Mouse (Mus musculus): ENCODE results near the gene Arhgap23. TPM values are rescaled to one million over a fixed set of nuclear protein-coding genes. Genes with fewer than 3 reads are reported as not detected.

The Arhgap23 gene
- polyA plus RNA-seq, 1 experiment, result 5.7 TPM

GRCm38 (mm10) chr11:97521741-97522474 lies 106.6 kb downstream of the Arhgap23 start:
- DNase-seq (ENCODE audit: low read depth, low spot score), result no peak
- WGBS, result 83% methylated on average over 29 of the region's 29 CpGs

- DNase-seq (ENCODE audit: low read depth, low spot score), result no peak
- 80% methylated on average over 14 of the region's 14 CpGs for WGBS
These were observed 107.8 kb downstream of the Arhgap23 start for GRCm38 (mm10) chr11:97523107-97523506.

- 3% methylated on average over 1 of the region's 1 CpGs for WGBS
- no peak for DNase-seq (ENCODE audit: low read depth, low spot score)
These were observed 108.5 kb downstream of the Arhgap23 start for GRCm38 (mm10) chr11:97523827-97524261.

- DNase-seq (ENCODE audit: low read depth, low spot score), result no peak
- WGBS, result 34% methylated on average over 9 of the region's 9 CpGs
These were observed 109.0 kb downstream of the Arhgap23 start for GRCm38 (mm10) chr11:97524306-97524705.

GRCm38 (mm10) chr11:97525313-97525712 lies 110.0 kb downstream of the Arhgap23 start:
- WGBS, result 83% methylated on average over 6 of the region's 6 CpGs

GRCm38 (mm10) chr11:97528282-97528808 lies 113.0 kb downstream of the Arhgap23 start:
- peak; percentile 33 for DNase-seq (ENCODE audit: low read depth, low spot score)
- 50% methylated on average over 18 of the region's 18 CpGs for WGBS

More at GRCm38 (mm10) chr11:97525313-97525712, 110.0 kb downstream of the Arhgap23 start:
- DNase-seq (ENCODE audit: low read depth, low spot score), result no peak

- no peak for DNase-seq (ENCODE audit: low read depth, low spot score)
- 86% methylated on average over 6 of the region's 6 CpGs for WGBS
These were observed 114.7 kb downstream of the Arhgap23 start for GRCm38 (mm10) chr11:97530069-97530468.

GRCm38 (mm10) chr11:97530961-97531360 lies 115.6 kb downstream of the Arhgap23 start:
- no peak for DNase-seq (ENCODE audit: low read depth, low spot score)
- WGBS, result 65% methylated on average over 5 of the region's 5 CpGs

- WGBS, result 3% methylated on average over 46 of the region's 46 CpGs
- DNase-seq (ENCODE audit: low read depth, low spot score), result peak; percentile 59
These were observed 116.3 kb downstream of the Arhgap23 start for GRCm38 (mm10) chr11:97531381-97532260.

- WGBS, result 19% methylated on average over 8 of the region's 8 CpGs
These were observed 117.0 kb downstream of the Arhgap23 start for GRCm38 (mm10) chr11:97532354-97532753.

GRCm38 (mm10) chr11:97532950-97533582 lies 117.7 kb downstream of the Arhgap23 start:
- 5% methylated on average over 20 of the region's 20 CpGs for WGBS
- no peak for DNase-seq (ENCODE audit: low read depth, low spot score)

More at GRCm38 (mm10) chr11:97532354-97532753, 117.0 kb downstream of the Arhgap23 start:
- DNase-seq (ENCODE audit: low read depth, low spot score), result no peak

- 22% methylated on average over 7 of the region's 7 CpGs for WGBS
- no peak for DNase-seq (ENCODE audit: low read depth, low spot score)
These were observed 118.3 kb downstream of the Arhgap23 start for GRCm38 (mm10) chr11:97533653-97534052.

GRCm38 (mm10) chr11:97534442-97535307 lies 119.3 kb downstream of the Arhgap23 start:
- no peak for DNase-seq (ENCODE audit: low read depth, low spot score)
- 3% methylated on average over 95 of the region's 95 CpGs for WGBS

- DNase-seq (ENCODE audit: low read depth, low spot score), result no peak
- WGBS, result 23% methylated on average over 5 of the region's 5 CpGs
These were observed 119.9 kb downstream of the Arhgap23 start for GRCm38 (mm10) chr11:97535308-97535630.

GRCm38 (mm10) chr11:97535660-97536059 lies 120.3 kb downstream of the Arhgap23 start:
- no peak for DNase-seq (ENCODE audit: low read depth, low spot score)
- WGBS, result 43% methylated on average over 5 of the region's 5 CpGs

GRCm38 (mm10) chr11:97536083-97536747 lies 120.9 kb downstream of the Arhgap23 start:
- DNase-seq (ENCODE audit: low read depth, low spot score), result no peak
- 12% methylated on average over 35 of the region's 35 CpGs for WGBS

GRCm38 (mm10) chr11:97536835-97537579 lies 121.7 kb downstream of the Arhgap23 start:
- no peak for DNase-seq (ENCODE audit: low read depth, low spot score)

GRCm38 (mm10) chr11:97537580-97538089 lies 122.3 kb downstream of the Arhgap23 start:
- no peak for DNase-seq (ENCODE audit: low read depth, low spot score)
- 37% methylated on average over 12 of the region's 12 CpGs for WGBS

More at GRCm38 (mm10) chr11:97536835-97537579, 121.7 kb downstream of the Arhgap23 start:
- WGBS, result 4% methylated on average over 34 of the region's 36 CpGs
